Mouse (Mus musculus): ENCODE results near the gene Cks2.

DNA sequence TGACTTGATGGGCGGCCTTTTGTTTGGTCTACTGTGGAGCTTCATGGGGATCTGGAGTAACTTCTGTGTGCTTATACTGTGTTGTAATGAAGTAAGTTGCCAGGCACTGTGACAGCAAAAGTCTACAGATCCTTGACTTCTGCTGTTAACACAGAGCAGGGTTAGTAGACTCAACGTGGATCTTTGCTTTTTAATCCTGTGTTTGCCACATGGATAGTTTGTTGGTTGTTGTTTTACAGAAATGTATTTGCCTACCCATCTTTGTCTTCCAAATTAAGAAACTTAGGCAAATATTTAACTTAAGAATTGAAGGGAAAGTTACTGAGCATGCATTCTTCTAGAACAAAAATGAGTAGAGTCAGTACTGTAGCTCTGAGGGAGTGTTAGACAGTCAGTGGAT lies 18.5 kb downstream of the Cks2 start:
- no peak for TF ChIP-seq POLR2A (IDR thresholded peaks at IDR 0.05; ENCODE audit: borderline replicate concordance, extremely low read depth, low read depth, low read length)
- no peak for TF ChIP-seq CTCF (IDR thresholded peaks at IDR 0.05; ENCODE audit: insufficient read depth, low read length)
